Mouse (Mus musculus): ENCODE data around the gene Aes. TPM values are rescaled to one million over a fixed set of nuclear protein-coding genes. Genes with fewer than 3 reads are reported as not detected.

Aes gene
- total RNA-seq, 2 experiments from 2014 or later = 947 to 962 TPM

GRCm38 (mm10) chr10:81568381-81569191, 9.3 kb downstream of the Aes start:
- no peak for DNase-seq (ENCODE audit: low spot score)

GRCm38 (mm10) chr10:81569507-81570237, 10.4 kb downstream of the Aes start:
- no peak for DNase-seq (ENCODE audit: low spot score)

GRCm38 (mm10) chr10:81570238-81570800, 11.0 kb downstream of the Aes start:
- no peak for DNase-seq (ENCODE audit: low spot score)

DNA sequence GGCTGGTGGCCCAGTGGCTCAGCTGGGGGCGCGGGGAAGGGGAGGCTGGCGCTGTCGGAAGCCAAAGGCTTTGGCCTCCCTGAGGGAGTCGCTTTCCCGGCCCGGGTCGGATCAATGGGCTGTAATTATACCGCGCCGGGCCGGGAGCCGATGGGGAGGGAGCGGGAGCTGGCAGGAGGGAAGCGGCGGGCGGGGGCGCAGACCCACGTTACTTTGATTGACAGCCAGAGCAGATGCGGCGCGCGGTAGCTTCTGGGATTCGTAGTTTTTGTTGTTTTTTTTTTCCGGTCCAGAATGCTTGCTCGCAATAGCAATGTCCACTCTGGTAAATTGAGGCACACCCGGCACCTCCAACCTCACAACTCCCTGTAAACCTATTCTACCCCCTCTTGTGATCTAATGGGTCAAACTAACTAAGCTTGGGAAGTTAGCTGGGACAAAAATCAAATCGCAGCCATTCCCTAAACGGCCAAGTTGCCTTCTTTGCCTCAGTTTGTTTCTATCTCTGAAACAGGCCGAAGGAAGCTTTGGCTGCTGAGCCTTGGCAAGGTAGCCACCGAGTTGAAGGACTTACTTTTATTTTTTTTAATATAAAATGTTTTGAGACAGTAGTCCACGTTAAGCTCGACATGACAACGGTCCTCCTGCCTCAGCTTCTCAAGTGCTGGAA, 11.7 kb downstream of the Aes start:
- peak; percentile 94 for DNase-seq (ENCODE audit: low spot score)

GRCm38 (mm10) chr10:81571501-81571876, 12.2 kb downstream of the Aes start:
- DNase-seq (ENCODE audit: low spot score) = peak; percentile 99

DNA sequence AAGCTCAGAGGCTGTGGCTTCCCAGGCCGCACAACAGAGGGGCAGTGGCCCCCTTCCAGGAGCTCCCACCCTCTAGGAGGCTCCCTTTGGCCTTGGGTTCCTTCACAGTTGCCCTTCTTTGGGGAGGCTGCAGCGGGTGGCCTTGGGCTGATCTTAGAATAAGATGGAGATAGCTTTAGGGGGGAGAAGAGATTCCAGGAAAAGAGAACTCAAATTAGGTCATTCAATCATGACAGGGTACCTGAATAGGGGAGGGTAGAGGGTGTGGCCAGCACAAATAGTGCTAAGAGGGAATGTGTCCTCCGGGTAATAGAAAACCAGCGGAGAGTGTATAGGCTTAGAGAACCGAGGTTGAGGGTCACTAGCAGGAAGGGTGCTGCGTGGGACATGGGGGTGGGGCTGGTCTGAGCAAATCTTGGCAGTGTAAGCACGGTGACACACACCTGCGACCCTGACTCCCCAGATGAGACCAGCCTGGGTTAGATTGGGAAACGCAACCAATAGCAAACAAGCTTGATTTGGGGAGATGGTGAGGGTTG, 12.9 kb downstream of the Aes start:
- no peak for DNase-seq (ENCODE audit: low spot score)

GRCm38 (mm10) chr10:81572975-81573374, 13.7 kb downstream of the Aes start:
- peak; percentile 75 for DNase-seq (ENCODE audit: low spot score)

- no peak for DNase-seq (ENCODE audit: low spot score)
Observed at GRCm38 (mm10) chr10:81574081-81575056, 15.1 kb downstream of the Aes start, which contains the start of gene Tle2. Tle2 (plus strand) TSS chr10:81574561.

GRCm38 (mm10) chr10:81575208-81575631, 15.9 kb downstream of the Aes start:
- no peak for DNase-seq (ENCODE audit: low spot score)

GRCm38 (mm10) chr10:81575695-81576094, 16.4 kb downstream of the Aes start:
- DNase-seq (ENCODE audit: low spot score) = no peak

GRCm38 (mm10) chr10:81579967-81580366, 20.7 kb downstream of the Aes start:
- DNase-seq (ENCODE audit: low spot score) = no peak

DNA sequence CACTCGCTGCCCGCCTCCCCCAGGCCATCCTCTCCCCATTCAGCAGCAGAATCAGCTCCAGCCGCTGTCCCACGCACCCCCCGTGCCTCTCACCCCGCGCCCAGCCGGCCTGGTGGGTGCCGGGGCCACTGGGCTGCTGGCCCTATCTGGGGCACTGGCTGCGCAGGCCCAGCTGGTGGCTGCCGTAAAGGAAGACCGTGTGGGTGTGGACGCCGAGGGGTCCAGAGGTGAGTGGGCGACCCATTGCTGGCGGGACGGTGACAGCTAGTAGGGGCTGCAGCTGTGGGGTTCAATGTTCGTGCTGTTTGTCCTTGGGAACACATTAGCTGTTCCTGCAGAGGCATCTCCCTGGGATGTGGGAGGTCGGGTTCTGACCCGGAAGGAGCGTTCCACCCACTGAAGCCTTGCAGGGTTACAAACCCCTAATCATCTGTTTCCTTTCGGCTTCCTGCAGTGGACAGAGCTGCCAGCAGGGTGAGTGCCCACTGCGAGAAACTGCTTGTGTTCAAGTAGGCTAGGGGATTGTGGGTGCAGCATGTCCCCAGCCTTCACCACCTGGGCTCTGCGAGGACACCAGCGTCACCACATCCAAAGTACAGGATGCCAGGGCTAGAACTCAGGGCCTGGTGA, 21.3 kb downstream of the Aes start:
- no peak for DNase-seq (ENCODE audit: low spot score)

GRCm38 (mm10) chr10:81583347-81583746, 24.1 kb downstream of the Aes start:
- DNase-seq (ENCODE audit: low spot score) = no peak

DNA sequence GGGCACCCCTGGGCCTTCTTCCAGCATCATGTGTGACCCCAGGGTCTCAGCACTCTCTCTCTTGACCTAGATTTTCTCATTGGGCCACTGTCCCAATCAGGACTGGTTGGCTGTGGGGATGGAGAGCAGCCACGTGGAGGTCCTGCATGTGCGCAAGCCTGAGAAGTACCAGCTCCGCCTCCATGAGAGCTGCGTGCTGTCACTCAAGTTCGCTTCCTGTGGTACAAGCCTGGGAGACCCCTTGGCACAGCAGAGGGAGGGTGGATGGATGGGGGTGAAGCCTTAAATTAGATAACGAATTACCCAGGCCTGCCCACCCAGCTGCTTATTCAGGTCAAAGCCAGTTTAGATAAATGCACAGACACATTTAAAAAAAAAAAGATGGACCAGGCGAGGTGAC, 29.5 kb downstream of the Aes start:
- no peak for DNase-seq (ENCODE audit: low spot score)

DNA sequence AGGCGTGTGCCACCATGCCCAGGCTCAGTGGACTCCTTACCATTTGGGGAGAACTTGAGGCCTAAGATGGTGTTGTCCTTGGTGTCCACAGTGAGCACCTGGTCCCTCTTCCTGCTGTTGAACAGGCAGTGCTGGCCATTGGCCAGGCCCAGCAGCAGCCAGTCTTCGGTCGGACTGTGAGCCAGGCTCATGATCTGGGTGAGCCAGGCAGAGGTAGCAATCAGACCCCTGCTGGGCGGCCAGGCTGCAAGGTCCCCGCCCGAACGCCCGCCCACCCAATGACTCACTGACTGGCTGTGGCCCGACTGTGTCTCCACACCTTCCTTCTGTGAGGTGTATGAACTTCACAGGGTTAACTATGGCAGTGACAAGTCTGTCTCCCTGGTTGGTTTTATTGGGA, 32.6 kb downstream of the Aes start:
- no peak for DNase-seq (ENCODE audit: low spot score)

DNA sequence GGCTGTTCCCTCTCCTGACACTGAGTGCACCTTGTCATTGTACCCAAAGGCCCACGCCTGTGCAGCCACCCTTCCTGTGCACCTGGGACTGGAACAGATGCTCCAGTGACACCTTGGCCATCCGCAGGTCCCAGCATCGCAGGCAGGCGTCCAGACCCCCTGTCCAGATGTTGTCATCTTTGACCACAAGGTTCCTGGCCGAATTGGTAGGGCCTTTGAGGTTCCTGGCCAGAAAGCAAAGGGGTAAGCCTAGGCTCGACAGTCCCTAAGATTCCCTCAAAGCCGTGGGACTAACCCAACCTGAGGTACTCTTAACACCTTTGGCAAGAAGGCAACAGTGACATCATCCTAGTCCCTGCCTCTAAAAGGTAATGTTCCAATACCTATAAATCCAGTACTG, 33.3 kb downstream of the Aes start:
- no peak for DNase-seq (ENCODE audit: low spot score)

DNA sequence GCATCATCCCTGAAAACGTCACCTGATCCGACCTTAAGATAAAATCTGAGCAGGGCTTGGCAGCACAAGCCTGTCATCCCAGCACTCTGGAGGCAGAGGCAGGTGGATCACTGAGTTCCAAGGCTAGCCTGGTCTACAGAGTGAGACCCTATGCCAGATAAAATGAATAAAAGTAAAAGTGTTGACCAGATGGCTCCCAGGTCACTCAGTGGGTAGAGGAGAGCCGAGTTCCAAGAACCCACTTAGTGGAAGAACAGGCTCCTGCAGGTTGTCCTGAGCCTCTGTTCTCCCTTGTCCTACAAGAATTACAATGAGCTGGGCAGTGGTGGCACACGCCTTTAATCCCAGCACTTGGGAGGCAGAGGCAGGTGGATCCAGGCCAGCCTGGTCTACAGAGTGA, 33.9 kb downstream of the Aes start:
- DNase-seq (ENCODE audit: low spot score) = no peak

DNA sequence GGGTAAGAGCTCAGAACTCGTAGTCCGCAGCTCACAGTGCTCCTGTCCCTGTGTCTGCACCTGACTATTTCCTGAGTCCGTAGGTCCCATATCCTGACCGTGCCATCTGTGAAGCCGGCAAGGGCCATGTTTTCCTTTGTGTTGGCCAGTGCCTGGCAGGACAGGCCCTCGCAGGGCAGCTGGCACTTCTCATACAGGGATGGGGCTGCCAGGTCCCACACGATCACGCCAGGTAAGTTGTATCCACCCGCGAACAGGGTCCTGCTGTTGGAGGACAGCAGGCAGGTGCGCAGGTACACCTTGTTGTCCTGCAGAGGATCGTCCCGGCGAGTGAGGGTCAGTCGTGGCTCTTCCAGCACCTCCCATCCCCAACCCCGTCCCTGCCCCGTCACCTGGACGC, 34.6 kb downstream of the Aes start:
- no peak for DNase-seq (ENCODE audit: low spot score)

GRCm38 (mm10) chr10:81595599-81595998, 36.3 kb downstream of the Aes start:
- DNase-seq (ENCODE audit: low spot score) = no peak

DNA sequence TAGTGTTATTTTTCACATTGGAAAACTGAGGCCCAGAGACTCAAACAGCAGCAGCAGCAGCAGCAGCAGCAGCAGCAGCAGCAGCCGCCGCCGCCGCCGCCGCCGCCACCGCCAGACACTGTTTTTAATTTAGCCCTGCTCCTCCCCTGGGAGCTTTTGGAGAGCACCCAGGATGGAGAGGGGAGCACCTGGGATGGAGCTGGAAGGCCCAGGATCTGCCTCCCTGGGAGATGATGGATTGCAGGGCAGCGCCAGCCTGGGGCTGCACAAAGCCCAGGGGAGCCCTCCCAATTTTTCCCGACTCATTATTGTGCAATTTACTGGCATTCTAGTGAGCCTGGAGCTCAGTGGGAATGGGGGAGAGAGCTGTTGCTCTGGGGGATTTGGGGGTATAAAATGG, 37.3 kb downstream of the Aes start:
- DNase-seq (ENCODE audit: low spot score) = peak; percentile 63

Data from gastrocnemius, adult 18-20 months (tissue).